Mouse (Mus musculus): ENCODE measurements around the gene Olfr979.
"Not testable (repeated sequence)": the region's sequence is repeated elsewhere in the genome, so short reads cannot be mapped to it uniquely, and the experiment has no call there.

- TF ChIP-seq POLR2A (IDR thresholded peaks at IDR 0.05; ENCODE audit: low read depth, low read length); CTCF (IDR thresholded peaks at IDR 0.05; ENCODE audit: extremely low read depth, insufficient read length, insufficient replicate concordance, low read depth, low read length): not testable (repeated sequence)
These were observed 42.2 kb downstream of the Olfr979 start, which contains the start of gene Olfr976 for GRCm38 (mm10) chr9:39961033-39961432.

Data from small intestine, adult 2 months (tissue).